In genomic region chr7:130726724-130727422, GRCm38 (mm10) we compare ENCODE assay signal across 11 mouse cellular contexts. TPM values are rescaled to one million over a fixed set of nuclear protein-coding genes. Genes with fewer than 3 reads are reported as not detected.
A peak's percentile ranks its signal among the peaks of the same experiment; 100 is the strongest.
DNase-seq lines count a peak whose midpoint lies in the region; ATAC-seq and TF ChIP-seq lines count a peak whose summit lies in the region.
"Had no signal": no experiment of that assay in that cellular context is flagged by ENCODE, and none has a peak within 500 bp of the region (broad histone marks: within the 10 kb centered on the region; RNA-seq: fewer than 3 reads in every experiment).

No protein-coding gene starts in this region.

- H3K4me2 ChIP-seq in forebrain, embryonic 12.5 days, result no peak overlapping the region
- no peak overlapping the region for H3K4me2 ChIP-seq in forebrain, embryonic 11.5 days (ENCODE audit: low read depth, low read length, severe bottlenecking)
- no peak overlapping the region for H3K4me2 ChIP-seq in midbrain, embryonic 15.5 days
- H3K4me2 ChIP-seq in heart, postnatal 0 days (ENCODE audit: low read depth, low read length), result no peak overlapping the region
- H3K4me2 ChIP-seq in stomach, embryonic 15.5 days, result no peak overlapping the region
- H3K4me2 ChIP-seq: midbrain, embryonic 13.5 days had no signal

- DNase-seq in forebrain, embryonic 11.5 days (ENCODE audit: low spot score), result no peak
- no peak for DNase-seq in midbrain, embryonic 10.5 days (ENCODE audit: low spot score)
- DNase-seq in heart, postnatal 0 days (ENCODE audit: low spot score), result peak; percentile 62
- DNase-seq in layer of hippocampus, adult 9-10 months (ENCODE audit: low spot score), result no peak
- DNase-seq: B cell, adult 2 months; retina, postnatal 1 day had no signal

- TF ChIP-seq EP300 in heart, postnatal 0 days (IDR thresholded peaks at IDR 0.05; ENCODE audit: low read depth), result peak; percentile 36; the same call in 1 of the 2 replicates

- peaks cover 11% of the 10 kb centered on the region for H3K4me1 ChIP-seq in forebrain, embryonic 12.5 days
- no peaks in the 10 kb centered on the region for H3K4me1 ChIP-seq in forebrain, embryonic 11.5 days (replicated peaks; ENCODE audit: control insufficient read depth, insufficient read depth, low read length)
- H3K4me1 ChIP-seq in midbrain, embryonic 10.5 days, result peaks cover 7% of the 10 kb centered on the region; the same call in 1 of the 2 replicates
- H3K4me1 ChIP-seq in midbrain, embryonic 15.5 days, result peaks cover 7% of the 10 kb centered on the region; the same call in 1 of the 2 replicates
- H3K4me1 ChIP-seq in heart, postnatal 0 days (ENCODE audit: control insufficient read depth, insufficient read depth), result peaks cover 23% of the 10 kb centered on the region
- 0 out of 2 replicates have a peak, but pooled peaks cover 6% of the 10 kb centered on the region for H3K4me1 ChIP-seq in stomach, embryonic 15.5 days

- peaks cover 56% of the 10 kb centered on the region for H3K36me3 ChIP-seq in forebrain, embryonic 12.5 days (replicated peaks)
- H3K36me3 ChIP-seq in forebrain, embryonic 11.5 days (ENCODE audit: control insufficient read depth, insufficient read depth, low read length), result no peaks in the 10 kb centered on the region; the same call in 1 of the 2 replicates
- peaks cover 95% of the 10 kb centered on the region for H3K36me3 ChIP-seq in midbrain, embryonic 10.5 days
- H3K36me3 ChIP-seq in midbrain, embryonic 15.5 days (replicated peaks), result peaks cover 12% of the 10 kb centered on the region; the same call in 1 of the 2 replicates
- H3K36me3 ChIP-seq in heart, postnatal 0 days (replicated peaks; ENCODE audit: control insufficient read depth, insufficient read depth, low read length), result peaks cover 54% of the 10 kb centered on the region
- H3K36me3 ChIP-seq in stomach, embryonic 15.5 days, result peaks cover 10% of the 10 kb centered on the region

- H3K27ac ChIP-seq in forebrain, embryonic 12.5 days, result 0 out of 2 replicates have a peak overlapping the region, but pooled peaks have one; percentile 9
- no peak overlapping the region for H3K27ac ChIP-seq in forebrain, embryonic 11.5 days (ENCODE audit: low read depth, low read length)
- 0 out of 2 replicates have a peak overlapping the region, but pooled peaks have one; percentile 17 for H3K27ac ChIP-seq in midbrain, embryonic 10.5 days (replicated peaks)
- H3K27ac ChIP-seq in midbrain, embryonic 15.5 days, result no peak overlapping the region
- peak overlapping the region; percentile 53 for H3K27ac ChIP-seq in heart, postnatal 0 days (ENCODE audit: low read depth)
- peak overlapping the region; percentile 37 for H3K27ac ChIP-seq in stomach, embryonic 15.5 days
- H3K27ac ChIP-seq: midbrain, embryonic 13.5 days had no signal

- WGBS in forebrain, embryonic 12.5 days, result 78% methylated on average over 8 of the region's 8 CpGs
- WGBS in forebrain, embryonic 11.5 days, result 74% methylated on average over 8 of the region's 8 CpGs
- WGBS in midbrain, embryonic 10.5 days, result 87% methylated on average over 8 of the region's 8 CpGs
- 71% methylated on average over 8 of the region's 8 CpGs for WGBS in midbrain, embryonic 15.5 days
- 31% methylated on average over 8 of the region's 8 CpGs for whole genome bisulfite sequencing in heart, postnatal 0 days
- 38% methylated on average over 8 of the region's 8 CpGs for WGBS in stomach, embryonic 15.5 days

- H3K9ac ChIP-seq in forebrain, embryonic 12.5 days, result no peak overlapping the region
- H3K9ac ChIP-seq in forebrain, embryonic 11.5 days (ENCODE audit: low read length), result no peak overlapping the region
- no peak overlapping the region for H3K9ac ChIP-seq in midbrain, embryonic 15.5 days
- no peak overlapping the region for H3K9ac ChIP-seq in heart, postnatal 0 days (replicated peaks; ENCODE audit: low read depth, low read length)
- no peak overlapping the region for H3K9ac ChIP-seq in stomach, embryonic 15.5 days
- H3K9ac ChIP-seq: midbrain, embryonic 13.5 days had no signal

- no peaks in the 10 kb centered on the region for H3K9me3 ChIP-seq in forebrain, embryonic 12.5 days
- no peaks in the 10 kb centered on the region for H3K9me3 ChIP-seq in forebrain, embryonic 11.5 days (ENCODE audit: control insufficient read depth, low read length)
- no peaks in the 10 kb centered on the region for H3K9me3 ChIP-seq in midbrain, embryonic 10.5 days (replicated peaks)
- no peaks in the 10 kb centered on the region for H3K9me3 ChIP-seq in midbrain, embryonic 15.5 days
- H3K9me3 ChIP-seq in heart, postnatal 0 days (replicated peaks; ENCODE audit: control insufficient read depth, low read length), result no peaks in the 10 kb centered on the region
- no peaks in the 10 kb centered on the region for H3K9me3 ChIP-seq in stomach, embryonic 15.5 days
- H3K9me3 ChIP-seq: midbrain, embryonic 13.5 days had no signal

- H3K27me3 ChIP-seq in forebrain, embryonic 12.5 days, result no peaks in the 10 kb centered on the region
- no peaks in the 10 kb centered on the region for H3K27me3 ChIP-seq in forebrain, embryonic 11.5 days (ENCODE audit: control insufficient read depth, insufficient read depth, low read length)
- no peaks in the 10 kb centered on the region for H3K27me3 ChIP-seq in midbrain, embryonic 10.5 days (ENCODE audit: low read depth, poor library complexity, severe bottlenecking)
- H3K27me3 ChIP-seq in midbrain, embryonic 15.5 days (replicated peaks), result no peaks in the 10 kb centered on the region
- no peaks in the 10 kb centered on the region for H3K27me3 ChIP-seq in heart, postnatal 0 days (ENCODE audit: control insufficient read depth, insufficient read depth, low read length)
- H3K27me3 ChIP-seq in stomach, embryonic 15.5 days (replicated peaks), result no peaks in the 10 kb centered on the region
- H3K27me3 ChIP-seq: midbrain, embryonic 13.5 days had no signal

- no peak for ATAC-seq in forebrain, embryonic 12.5 days (ENCODE audit: low FRiP score)
- ATAC-seq in forebrain, embryonic 11.5 days (replicated peaks; ENCODE audit: low FRiP score), result no peak
- no peak for ATAC-seq in midbrain, embryonic 15.5 days (replicated peaks)
- peak; percentile 60 for ATAC-seq in heart, postnatal 0 days (ENCODE audit: insufficient read depth, low read depth)
- 0 out of 2 replicates have a peak, but pooled peaks have one; percentile 13 for ATAC-seq in stomach, embryonic 15.5 days (ENCODE audit: insufficient read depth, low FRiP score, low read depth)
- no peak for ATAC-seq in frontal cortex, adult (ENCODE audit: low TSS enrichment)
- ATAC-seq: midbrain, embryonic 13.5 days had no signal

- H3K4me3 ChIP-seq in forebrain, embryonic 12.5 days (replicated peaks), result no peak overlapping the region
- H3K4me3 ChIP-seq in forebrain, embryonic 11.5 days (ENCODE audit: low read depth, low read length), result no peak overlapping the region
- no peak overlapping the region for H3K4me3 ChIP-seq in midbrain, embryonic 10.5 days
- H3K4me3 ChIP-seq in midbrain, embryonic 15.5 days, result no peak overlapping the region
- H3K4me3 ChIP-seq in heart, postnatal 0 days (ENCODE audit: low read depth, low read length), result no peak overlapping the region
- H3K4me3 ChIP-seq in stomach, embryonic 15.5 days (replicated peaks), result no peak overlapping the region
- H3K4me3 ChIP-seq: midbrain, embryonic 13.5 days had no signal

- no peak for TF ChIP-seq CTCF in heart, postnatal 0 days (IDR thresholded peaks at IDR 0.05; ENCODE audit: low read depth)

RNA-seq across cellular contexts. Expression of gene Btbd16, which starts 47.0 kb away (rescaled TPM):
- polyA plus RNA-seq in forebrain, embryonic 12.5 days (2016; fragmentation: Nextera tagmentation; extraction: Ambion mirVana), result not detected in 2 replicates
- not detected in 2 replicates for polyA plus RNA-seq in forebrain, embryonic 11.5 days (2014; fragmentation: Nextera tagmentation; extraction: Ambion mirVana)
- not detected in 2 replicates for polyA plus RNA-seq in midbrain, embryonic 10.5 days (2016; fragmentation: Nextera tagmentation; extraction: Ambion mirVana)
- not detected in 2 replicates for polyA plus RNA-seq in midbrain, embryonic 15.5 days (2015; fragmentation: Nextera tagmentation; extraction: Ambion mirVana)
- total RNA-seq in heart, postnatal 0 days (2014; rRNA removed; ENCODE audit: low replicate concordance), result not detected in 2 replicates
- polyA plus RNA-seq in heart, postnatal 0 days (2015; fragmentation: Nextera tagmentation; extraction: Ambion mirVana), result 0.12 and 0.25 TPM in 2 replicates
- polyA plus RNA-seq in stomach, embryonic 15.5 days (2015; fragmentation: Nextera tagmentation; extraction: Ambion mirVana), result 0.15 and 0.18 TPM in 2 replicates
- polyA plus RNA-seq: midbrain, embryonic 13.5 days had no signal

Comparison
In these comparisons a context has a peak if more than half of its experiments do, and no peak if none do; other contexts are left out.
1. H3K27ac ChIP-seq: peak in forebrain, embryonic 12.5 days (single experiment), midbrain, embryonic 10.5 days (single experiment), heart, postnatal 0 days (single experiment) and stomach, embryonic 15.5 days (single experiment); none in forebrain, embryonic 11.5 days (single experiment) and midbrain, embryonic 15.5 days (single experiment).
2. ATAC-seq: peak in heart, postnatal 0 days (single experiment) and stomach, embryonic 15.5 days (single experiment); none in forebrain, embryonic 12.5 days (single experiment), forebrain, embryonic 11.5 days (single experiment), midbrain, embryonic 15.5 days (single experiment) and frontal cortex, adult (single experiment).